Mouse (Mus musculus) stomach, postnatal 0 days (tissue): ENCODE measurements around the gene Fam168b. TPM values are rescaled to one million over a fixed set of nuclear protein-coding genes. Genes with fewer than 3 reads are reported as not detected.
A peak's percentile ranks its signal among the peaks of the same experiment; 100 is the strongest.

ENCODE experiments used
- ATAC-seq: fragments of 200-750 bp; cut with Nextera tagmentation; 2 replicates; pipeline ENCODE4 v1.8.0; 2017; ENCODE audit not compliant: low FRiP score, low TSS enrichment
- DNase-seq: peaks from one replicate; pipeline ENCODE4 v3.0.0-alpha.2; 2016; ENCODE audit warnings: low spot score
- H3K27ac ChIP-seq: fragments of 300-500 bp; sonication (generic); replicated peaks from 2 replicates; pipeline ENCODE4 v1.5.1; 2014; ENCODE audit warnings: mild to moderate bottlenecking, control low read depth
- H3K27me3 ChIP-seq: fragments of 300-500 bp; sonication (generic); 2 replicates; pipeline ENCODE4 v1.6.1; 2014; ENCODE audit warnings: low read length; ENCODE audit not compliant: control insufficient read depth, insufficient read depth
- H3K36me3 ChIP-seq: fragments of 300-500 bp; sonication (generic); 2 replicates; pipeline ENCODE4 v1.6.1; 2014; ENCODE audit warnings: low read length, mixed read lengths; ENCODE audit not compliant: control insufficient read depth, insufficient read depth
- H3K4me1 ChIP-seq: fragments of 300-500 bp; sonication (generic); replicated peaks from 2 replicates; pipeline ENCODE4 v1.6.1; 2014; ENCODE audit warnings: antibody characterized with exemption; ENCODE audit not compliant: control insufficient read depth, insufficient read depth
- H3K4me2 ChIP-seq: fragments of 300-500 bp; sonication (generic); replicated peaks from 2 replicates; pipeline ENCODE4 v1.6.1; 2014; ENCODE audit warnings: low read depth, mild to moderate bottlenecking, control low read depth, moderate library complexity
- H3K4me3 ChIP-seq: fragments of 300-500 bp; sonication (generic); 2 replicates; pipeline ENCODE4 v1.5.1; 2014; ENCODE audit warnings: low read depth, low read length, control low read depth
- H3K9ac ChIP-seq: fragments of 300-500 bp; sonication (generic); 2 replicates; pipeline ENCODE4 v1.6.1; 2014; ENCODE audit warnings: mild to moderate bottlenecking, low read length, control low read depth, mixed read lengths
- H3K9me3 ChIP-seq: fragments of 300-500 bp; sonication (generic); 2 replicates; pipeline ENCODE4 v1.6.1; 2016; ENCODE audit warnings: low read length; ENCODE audit not compliant: control insufficient read depth
- CTCF ChIP-seq: IDR thresholded peaks from 2 replicates; pipeline ENCODE4 v1.5.1; 2016; ENCODE audit warnings: antibody characterized with exemption, low read depth, mild to moderate bottlenecking, moderate library complexity
- EP300 ChIP-seq: optimal IDR thresholded peaks from 2 replicates; pipeline ENCODE3; 2016; ENCODE audit warnings: antibody characterized with exemption
- WGBS: fragments of 180-500 bp; shearing (Covaris S2); extraction: QIAGEN DNeasy Blood & Tissue Kit; methylation state at CpG from one replicate; pipeline ENCODE4 v1.1.7; 2014; 5-methylcytosine and 5-hydroxymethylcytosine counted together
- polyA plus RNA-seq: library from polyadenylated mRNA; unstranded; fragments of >200 nt; fragmentation: Nextera tagmentation; extraction: Ambion mirVana; gene quantifications from 2 replicates; pipeline ENCODE4 v1.2.1, GENCODE M21; 2015

Fam168b gene
- polyA plus RNA-seq, 1 experiment from 2014 or later: 21.4 TPM

GRCm38 (mm10) chr1:34871170-34871569 lies 28.3 kb upstream of the Fam168b start:
- no peaks in the 10 kb centered on the region for H3K9me3 ChIP-seq
- H3K4me1 ChIP-seq: no peaks in the 10 kb centered on the region
- no peak overlapping the region for H3K9ac ChIP-seq
- H3K4me2 ChIP-seq: no peak overlapping the region
- no peak for ATAC-seq
- 91% methylated on average over 9 of the region's 9 CpGs for WGBS
- H3K27me3 ChIP-seq: no peaks in the 10 kb centered on the region
- no peak overlapping the region for H3K4me3 ChIP-seq
- peaks cover 6% of the 10 kb centered on the region; the same call in 1 of the 2 replicates for H3K36me3 ChIP-seq
- TF ChIP-seq CTCF: no peak
- no peak for TF ChIP-seq EP300
- H3K27ac ChIP-seq: no peak overlapping the region
- DNase-seq: no peak

GRCm38 (mm10) chr1:34869231-34869630 lies 26.4 kb upstream of the Fam168b start:
- Histone ChIP-seq H3K36me3 (peaks cover 6% of the 10 kb centered on the region; the same call in 1 of the 2 replicates), H3K9me3 (no peaks in the 10 kb centered on the region), H3K4me3 (no peak overlapping the region), H3K9ac (no peak overlapping the region), H3K27ac (no peak overlapping the region), H3K4me2 (no peak overlapping the region), H3K27me3 (no peaks in the 10 kb centered on the region), H3K4me1 (no peaks in the 10 kb centered on the region)
- TF ChIP-seq EP300: no peak
- TF ChIP-seq CTCF: no peak
- WGBS: 97% methylated on average over 16 of the region's 16 CpGs
- ATAC-seq (no peak), DNase-seq (no peak)

- Histone ChIP-seq H3K9ac (no peak overlapping the region), H3K27me3 (no peaks in the 10 kb centered on the region), H3K27ac (no peak overlapping the region), H3K4me3 (no peak overlapping the region), H3K36me3 (peaks cover 6% of the 10 kb centered on the region; the same call in 1 of the 2 replicates), H3K9me3 (no peaks in the 10 kb centered on the region), H3K4me1 (no peaks in the 10 kb centered on the region), H3K4me2 (no peak overlapping the region)
- DNase-seq (no peak), ATAC-seq (no peak)
- TF ChIP-seq CTCF: no peak
- no peak for TF ChIP-seq EP300
- WGBS: 94% methylated on average over 8 of the region's 8 CpGs
Measured at GRCm38 (mm10) chr1:34868391-34868790, 25.5 kb upstream of the Fam168b start.

- 89% methylated on average over 5 of the region's 5 CpGs for WGBS
Measured at GRCm38 (mm10) chr1:34867574-34867955, 24.7 kb upstream of the Fam168b start.

GRCm38 (mm10) chr1:34866815-34867573 lies 24.1 kb upstream of the Fam168b start:
- TF ChIP-seq EP300 (no peak), CTCF (peak; percentile 95)
- H3K9me3 ChIP-seq: no peaks in the 10 kb centered on the region
- H3K4me2 ChIP-seq: no peak overlapping the region
- H3K27me3 ChIP-seq: no peaks in the 10 kb centered on the region
- H3K4me1 ChIP-seq: no peaks in the 10 kb centered on the region
- no peak overlapping the region for H3K27ac ChIP-seq
- ATAC-seq (peak; percentile 77), DNase-seq (peak; percentile 91)
- 64% methylated on average over 10 of the region's 10 CpGs for WGBS
- H3K4me3 ChIP-seq: no peak overlapping the region
- peaks cover 6% of the 10 kb centered on the region; the same call in 1 of the 2 replicates for H3K36me3 ChIP-seq
- H3K9ac ChIP-seq: no peak overlapping the region

More at GRCm38 (mm10) chr1:34867574-34867955, 24.7 kb upstream of the Fam168b start:
- H3K27ac ChIP-seq: no peak overlapping the region
- no peaks in the 10 kb centered on the region for H3K4me1 ChIP-seq
- H3K4me2 ChIP-seq: no peak overlapping the region
- H3K27me3 ChIP-seq: no peaks in the 10 kb centered on the region
- TF ChIP-seq EP300 (no peak), CTCF (no peak)
- peaks cover 6% of the 10 kb centered on the region; the same call in 1 of the 2 replicates for H3K36me3 ChIP-seq
- DNase-seq (no peak), ATAC-seq (no peak)
- no peak overlapping the region for H3K9ac ChIP-seq
- H3K9me3 ChIP-seq: no peaks in the 10 kb centered on the region
- H3K4me3 ChIP-seq: no peak overlapping the region

- Histone ChIP-seq H3K36me3 (peaks cover 6% of the 10 kb centered on the region; the same call in 1 of the 2 replicates), H3K4me1 (no peaks in the 10 kb centered on the region), H3K4me3 (no peak overlapping the region), H3K9ac (no peak overlapping the region), H3K27me3 (no peaks in the 10 kb centered on the region), H3K27ac (no peak overlapping the region), H3K9me3 (no peaks in the 10 kb centered on the region), H3K4me2 (no peak overlapping the region)
- ATAC-seq: no peak
- no peak for DNase-seq
- WGBS: 89% methylated on average over 9 of the region's 9 CpGs
- no peak for TF ChIP-seq CTCF
- TF ChIP-seq EP300: no peak
Measured at GRCm38 (mm10) chr1:34865866-34866265, 23.0 kb upstream of the Fam168b start.
